ENCODE assay signal across 26 mouse cellular contexts in the genomic region with DNA sequence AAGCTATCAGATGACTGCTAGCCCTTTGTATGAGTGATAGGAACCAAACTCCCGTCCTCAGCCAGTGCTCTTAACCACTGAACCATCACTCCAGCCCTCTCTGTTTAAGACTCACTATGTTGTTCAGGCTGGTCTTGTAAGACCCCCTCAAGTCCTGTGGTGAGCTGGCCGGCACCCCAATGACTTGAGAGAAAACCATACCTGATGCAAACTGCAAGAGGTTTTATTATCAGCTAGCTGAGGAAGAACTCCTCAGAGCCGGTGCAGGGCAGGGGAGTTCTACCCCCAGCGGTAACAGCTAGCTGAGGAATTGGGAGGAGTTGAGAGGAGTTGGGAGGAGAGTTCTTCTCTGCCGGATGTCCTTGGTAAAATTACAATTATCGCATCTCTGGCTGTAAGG. TPM values are rescaled to one million over a fixed set of nuclear protein-coding genes. Genes with fewer than 3 reads are reported as not detected.
A peak's percentile ranks its signal among the peaks of the same experiment; 100 is the strongest.
DNase-seq lines count a peak whose midpoint lies in the region; ATAC-seq and TF ChIP-seq lines count a peak whose summit lies in the region.
"Had no signal": no experiment of that assay in that cellular context is flagged by ENCODE, and none has a peak within 500 bp of the region (broad histone marks: within the 10 kb centered on the region; RNA-seq: fewer than 3 reads in every experiment).

No protein-coding gene starts in this region.

- peaks cover 5% of the 10 kb centered on the region; the same call in 1 of the 2 replicates for H3K9me3 ChIP-seq in midbrain, embryonic 10.5 days (replicated peaks)
- no peaks in the 10 kb centered on the region for H3K9me3 ChIP-seq in midbrain, embryonic 13.5 days
- H3K9me3 ChIP-seq: embryonic facial prominence, embryonic 10.5 days; embryonic facial prominence, embryonic 13.5 days; forebrain, embryonic 12.5 days; forebrain, embryonic 15.5 days; heart, embryonic 15.5 days; hindbrain, embryonic 13.5 days had no signal

- H3K4me1 ChIP-seq in cerebellum, adult 2 months (ENCODE audit: control insufficient read depth, insufficient read depth, low read length) = no peaks in the 10 kb centered on the region
- H3K4me1 ChIP-seq in midbrain, embryonic 10.5 days = peaks cover 20% of the 10 kb centered on the region
- peaks cover 23% of the 10 kb centered on the region for H3K4me1 ChIP-seq in midbrain, embryonic 13.5 days (replicated peaks)

- no peak for TF ChIP-seq POLR2A in cerebellum, adult 2 months (IDR thresholded peaks at IDR 0.05; ENCODE audit: borderline replicate concordance, insufficient read depth, low read length)

- H3K4me3 ChIP-seq in cerebellum, adult 2 months (replicated peaks; ENCODE audit: insufficient read depth, low read depth, low read length) = no peak overlapping the region
- H3K4me3 ChIP-seq in midbrain, embryonic 10.5 days = 0 out of 2 replicates have a peak overlapping the region, but pooled peaks have one; percentile 12
- no peak overlapping the region for H3K4me3 ChIP-seq in midbrain, embryonic 13.5 days (replicated peaks)
- H3K4me3 ChIP-seq: embryonic facial prominence, embryonic 13.5 days; erythroblast, embryonic 14.5 days; heart, embryonic 12.5 days; heart, embryonic 15.5 days; hindbrain, embryonic 13.5 days had no signal

- peak overlapping the region; percentile 59; the same call in 1 of the 2 replicates for H3K27ac ChIP-seq in cerebellum, adult 2 months (ENCODE audit: insufficient read depth, low read length)
- H3K27ac ChIP-seq in midbrain, embryonic 10.5 days (replicated peaks) = no peak overlapping the region
- H3K27ac ChIP-seq in midbrain, embryonic 13.5 days = no peak overlapping the region
- H3K27ac ChIP-seq: embryonic facial prominence, embryonic 10.5 days; embryonic facial prominence, embryonic 13.5 days; forebrain, embryonic 12.5 days; forebrain, embryonic 15.5 days; heart, embryonic 15.5 days; hindbrain, embryonic 10.5 days; hindbrain, embryonic 13.5 days had no signal

- no peak for TF ChIP-seq CTCF in cerebellum, adult 2 months (IDR thresholded peaks at IDR 0.05; ENCODE audit: borderline replicate concordance, insufficient read depth, low read depth, low read length)

- 73% methylated on average over 6 of the region's 6 CpGs for WGBS in cerebellum, adult 2 months
- 79% methylated on average over 6 of the region's 6 CpGs for WGBS in midbrain, embryonic 10.5 days
- WGBS in midbrain, embryonic 13.5 days = 70% methylated on average over 6 of the region's 6 CpGs

- H3K36me3 ChIP-seq in midbrain, embryonic 10.5 days = no peaks in the 10 kb centered on the region
- H3K36me3 ChIP-seq in midbrain, embryonic 13.5 days = no peaks in the 10 kb centered on the region
- H3K36me3 ChIP-seq: embryonic facial prominence, embryonic 10.5 days; embryonic facial prominence, embryonic 13.5 days; forebrain, embryonic 12.5 days; forebrain, embryonic 15.5 days; heart, embryonic 12.5 days; heart, embryonic 15.5 days; hindbrain, embryonic 10.5 days; hindbrain, embryonic 13.5 days had no signal

- DNase-seq in cerebellum, adult 2 months = no peak
- no peak for DNase-seq in cerebellum, adult 9-11 months
- no peak for DNase-seq in midbrain, embryonic 10.5 days (ENCODE audit: low spot score)
- peak; percentile 62 for DNase-seq in R1 (ENCODE audit: low read depth, low spot score)
- no peak for DNase-seq in spleen, postnatal 4 days (ENCODE audit: low spot score in 2 of 2)
- DNase-seq: adrenal gland, postnatal 10 days; adrenal gland, postnatal 36 days; cerebellum, adult 18-20 months; cerebellum, postnatal 10 days; cerebellum, postnatal 36 days; embryo, embryonic 11 days; gastrocnemius, postnatal 25 days; heart, adult 18-20 months; heart, postnatal 10 days; heart, postnatal 36 days had no signal

- H3K4me2 ChIP-seq in midbrain, embryonic 13.5 days (replicated peaks) = no peak overlapping the region
- H3K4me2 ChIP-seq: forebrain, embryonic 15.5 days; heart, embryonic 15.5 days had no signal

- ATAC-seq in midbrain, embryonic 13.5 days = no peak
- ATAC-seq: forebrain, embryonic 15.5 days; hindbrain, embryonic 16.5 days had no signal

- no peaks in the 10 kb centered on the region for H3K27me3 ChIP-seq in cerebellum, adult 2 months (ENCODE audit: control insufficient read depth, insufficient read depth, low read length)
- H3K27me3 ChIP-seq in midbrain, embryonic 10.5 days (ENCODE audit: low read depth, poor library complexity, severe bottlenecking) = peaks cover 40% of the 10 kb centered on the region
- H3K27me3 ChIP-seq in midbrain, embryonic 13.5 days = peaks cover 26% of the 10 kb centered on the region

- H3K9ac ChIP-seq in midbrain, embryonic 13.5 days (replicated peaks) = no peak overlapping the region
- H3K9ac ChIP-seq: embryonic facial prominence, embryonic 13.5 days; forebrain, embryonic 12.5 days; forebrain, embryonic 15.5 days; heart, embryonic 12.5 days; heart, embryonic 15.5 days; hindbrain, embryonic 13.5 days had no signal

RNA-seq across cellular contexts. Expression of a gene that starts 1.5 kb away (rescaled TPM):
- 30.1 and 34.0 TPM in 2 replicates for polyA plus RNA-seq in cerebellum, adult 2 months (2012; rRNA removed)
- polyA plus RNA-seq in midbrain, embryonic 10.5 days (2016; fragmentation: Nextera tagmentation; extraction: Ambion mirVana) = 2.1 and 3.2 TPM in 2 replicates
- 3.4 and 3.6 TPM in 2 replicates for polyA plus RNA-seq in midbrain, embryonic 13.5 days (2015; fragmentation: Nextera tagmentation; extraction: Ambion mirVana)

RNA-seq across cellular contexts. Expression of a gene that starts 2.0 kb away (rescaled TPM):
- polyA plus RNA-seq in cerebellum, adult 2 months (2012; rRNA removed) = 4.2 and 4.7 TPM in 2 replicates
- 0.32 and 0.99 TPM in 2 replicates for polyA plus RNA-seq in midbrain, embryonic 10.5 days (2016; fragmentation: Nextera tagmentation; extraction: Ambion mirVana)
- 0.89 and 1.0 TPM in 2 replicates for polyA plus RNA-seq in midbrain, embryonic 13.5 days (2015; fragmentation: Nextera tagmentation; extraction: Ambion mirVana)
- polyA plus RNA-seq: erythroblast, embryonic 14.5 days had no signal

RNA-seq across cellular contexts. Expression of a gene that starts 10.8 kb away (rescaled TPM):
- polyA plus RNA-seq in cerebellum, adult 2 months (2012; rRNA removed) = 42.3 and 45.0 TPM in 2 replicates
- 4.7 and 5.3 TPM in 2 replicates for polyA plus RNA-seq in midbrain, embryonic 10.5 days (2016; fragmentation: Nextera tagmentation; extraction: Ambion mirVana)
- 6.9 and 7.0 TPM in 2 replicates for polyA plus RNA-seq in midbrain, embryonic 13.5 days (2015; fragmentation: Nextera tagmentation; extraction: Ambion mirVana)

RNA-seq across cellular contexts. Expression of a gene that starts 27.8 kb away (rescaled TPM):
- polyA plus RNA-seq in cerebellum, adult 2 months (2012; rRNA removed) = 426 and 432 TPM in 2 replicates
- polyA plus RNA-seq in midbrain, embryonic 10.5 days (2016; fragmentation: Nextera tagmentation; extraction: Ambion mirVana) = 659 and 788 TPM in 2 replicates
- polyA plus RNA-seq in midbrain, embryonic 13.5 days (2015; fragmentation: Nextera tagmentation; extraction: Ambion mirVana) = 472 and 473 TPM in 2 replicates

RNA-seq across cellular contexts. Expression of a gene that starts 43.6 kb away (rescaled TPM):
- 6.5 and 7.1 TPM in 2 replicates for polyA plus RNA-seq in cerebellum, adult 2 months (2012; rRNA removed)
- polyA plus RNA-seq in midbrain, embryonic 10.5 days (2016; fragmentation: Nextera tagmentation; extraction: Ambion mirVana) = 1.2 and 1.6 TPM in 2 replicates
- polyA plus RNA-seq in midbrain, embryonic 13.5 days (2015; fragmentation: Nextera tagmentation; extraction: Ambion mirVana) = 1.8 and 1.9 TPM in 2 replicates
- polyA plus RNA-seq: erythroblast, embryonic 14.5 days had no signal
